Mouse (Mus musculus) neutrophil, adult 65 days (primary cell): Measurements from ENCODE around the gene Golim4. TPM values are rescaled to one million over a fixed set of nuclear protein-coding genes. Genes with fewer than 3 reads are reported as not detected.

Experiments used
- total RNA-seq: library from RNA; stranded (reverse); gene quantifications from 2 replicates; pipeline ENCODE4 v1.2.4, GENCODE M21; 2023

Golim4 gene
- 129 and 137 TPM in 2 replicates for total RNA-seq

DNA sequence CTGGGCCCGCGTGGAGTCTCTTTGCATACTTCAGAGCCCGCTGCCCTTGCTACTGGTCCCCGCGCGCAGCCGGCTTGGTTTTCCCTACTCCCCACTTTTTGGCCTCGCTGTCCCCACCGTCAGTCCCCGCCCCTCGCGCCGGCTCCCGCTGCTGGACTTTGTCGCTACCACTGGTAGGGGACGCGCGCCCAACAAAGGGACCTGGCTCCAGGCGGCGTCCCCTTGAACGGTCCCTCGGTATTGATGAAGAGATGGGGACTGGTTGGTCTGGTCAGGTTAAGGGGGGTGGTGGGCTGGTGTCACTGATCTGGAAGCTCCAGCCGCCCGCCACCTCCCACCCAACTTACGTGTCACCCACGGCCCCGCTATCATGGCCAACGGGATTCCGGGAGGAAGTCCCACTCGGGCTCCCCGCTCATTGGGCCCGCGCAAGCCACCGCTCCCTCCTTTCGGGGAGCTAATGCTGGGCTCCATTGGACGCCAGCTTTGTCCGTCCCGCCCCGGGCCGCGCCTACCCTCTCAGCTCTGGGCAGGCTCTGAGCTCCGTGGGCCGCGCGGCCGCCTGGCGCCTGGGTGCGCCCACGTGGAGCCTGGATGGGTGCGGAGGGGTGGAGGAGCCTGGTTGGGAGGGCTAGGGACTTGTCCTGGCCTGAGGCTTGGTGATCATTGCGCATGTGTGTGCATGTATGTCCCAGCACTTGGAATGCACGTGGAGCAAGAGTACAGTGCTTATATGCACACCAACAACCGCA, at the start of gene Golim4:
Gene Golim4, minus strand, starts transcription at position 399 of the 752 bp plus-strand sequence.

Other genes with a start within 250 kb of the Golim4 start
- gene Gm29133, start 208.8 kb downstream of the Golim4 start, total RNA-seq = not detected in 2 replicates
- gene Fstl5, start 117.3 kb upstream of the Golim4 start, total RNA-seq = not detected in 2 replicates